Mouse (Mus musculus): ENCODE measurements around the gene Rab5c. TPM values are rescaled to one million over a fixed set of nuclear protein-coding genes. Genes with fewer than 3 reads are reported as not detected.

Rab5c gene
- polyA plus RNA-seq, 2 experiments: 57.4 to 109 TPM

DNA sequence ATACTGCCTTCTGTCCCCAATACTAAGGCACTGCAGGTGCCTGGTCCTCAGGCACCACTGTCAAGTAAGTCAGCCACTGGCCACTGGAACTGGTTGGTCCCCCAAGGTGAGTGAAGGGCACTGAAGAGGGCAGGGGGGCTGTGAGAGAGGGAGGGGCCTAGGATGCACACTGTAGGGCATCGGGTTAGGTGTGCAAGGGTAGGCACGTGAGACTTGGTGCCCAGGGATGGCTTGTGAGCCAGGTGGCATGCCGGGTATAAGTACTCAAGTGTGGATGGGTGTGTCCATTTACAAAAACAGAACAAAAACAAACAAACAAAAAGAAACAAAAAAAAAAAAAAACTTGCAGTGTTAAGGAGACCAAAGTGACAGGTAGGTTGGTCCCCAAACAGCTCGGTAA lies 49.6 kb downstream of the Rab5c start:
- Histone ChIP-seq H3K9ac (replicated peaks) (no peak overlapping the region), H3K9me3 (ENCODE audit: control insufficient read depth, low read length) (no peaks in the 10 kb centered on the region), H3K36me3 (replicated peaks; ENCODE audit: control insufficient read depth, insufficient read depth, low read depth) (no peaks in the 10 kb centered on the region), H3K27me3 (ENCODE audit: control insufficient read depth, insufficient read depth, low read length) (no peaks in the 10 kb centered on the region), H3K4me1 (replicated peaks; ENCODE audit: control insufficient read depth in 2 of 2, insufficient read depth in 2 of 2, low read length in 1 of 2) (no peaks in the 10 kb centered on the region; a peak in 1 of 4 replicates), H3K4me3 (ENCODE audit: insufficient read depth in 1 of 2, low read depth in 2 of 2, low read length in 2 of 2) (no peak overlapping the region), H3K27ac (no peak overlapping the region), H3K4me2 (ENCODE audit: low read depth) (no peak overlapping the region)
- DNase-seq (ENCODE audit: low read depth in 3 of 3, low spot score in 3 of 3): no peak
- no peak for ATAC-seq (ENCODE audit: insufficient read depth)
- TF ChIP-seq CTCF (IDR thresholded peaks at IDR 0.05; ENCODE audit: low read depth): no peak
- TF ChIP-seq EP300 (IDR thresholded peaks at IDR 0.05; ENCODE audit: low read depth): no peak
- 55% methylated on average over 4 of the region's 4 CpGs for WGBS (ENCODE audit: insufficient replicate concordance)

- H3K4me2 ChIP-seq (ENCODE audit: low read depth): no peak overlapping the region
- no peak overlapping the region for H3K4me3 ChIP-seq (ENCODE audit: insufficient read depth in 1 of 2, low read depth in 2 of 2, low read length in 2 of 2)
- WGBS (ENCODE audit: insufficient replicate concordance): 61% methylated on average over 7 of the region's 7 CpGs
- no peak overlapping the region for H3K27ac ChIP-seq
- TF ChIP-seq EP300 (IDR thresholded peaks at IDR 0.05; ENCODE audit: low read depth): no peak
- no peak for TF ChIP-seq CTCF (IDR thresholded peaks at IDR 0.05; ENCODE audit: low read depth)
- no peaks in the 10 kb centered on the region for H3K27me3 ChIP-seq (ENCODE audit: control insufficient read depth, insufficient read depth, low read length)
- H3K9me3 ChIP-seq (ENCODE audit: control insufficient read depth, low read length): no peaks in the 10 kb centered on the region
- H3K9ac ChIP-seq (replicated peaks): no peak overlapping the region
- DNase-seq (ENCODE audit: low read depth in 3 of 3, low spot score in 3 of 3): no peak
- no peaks in the 10 kb centered on the region for H3K36me3 ChIP-seq (replicated peaks; ENCODE audit: control insufficient read depth, insufficient read depth, low read depth)
- no peak for ATAC-seq (ENCODE audit: insufficient read depth)
- H3K4me1 ChIP-seq (replicated peaks; ENCODE audit: control insufficient read depth in 2 of 2, insufficient read depth in 2 of 2, low read length in 1 of 2): no peaks in the 10 kb centered on the region; a peak in 1 of 4 replicates
These were observed 50.8 kb downstream of the Rab5c start for GRCm38 (mm10) chr11:100687265-100687664.

DNA sequence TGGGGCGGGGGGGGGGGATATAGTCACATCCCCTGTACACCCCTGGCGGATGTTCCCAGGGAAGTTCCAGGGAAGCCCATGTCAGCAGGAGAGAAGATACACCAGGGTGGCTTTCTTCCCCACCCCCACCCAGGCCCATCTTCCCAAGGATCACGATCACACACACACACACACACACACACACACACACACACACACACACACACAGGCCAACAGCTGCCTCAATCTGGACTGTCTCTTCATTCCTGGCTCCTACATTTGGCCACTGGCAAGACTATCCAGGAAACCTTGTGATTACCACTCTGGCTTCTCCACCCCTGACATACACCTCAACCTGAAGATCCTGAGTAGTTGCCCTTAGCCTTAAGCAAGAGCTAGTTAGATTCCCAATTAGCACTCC lies 52.6 kb downstream of the Rab5c start:
- no peaks in the 10 kb centered on the region for H3K4me1 ChIP-seq (replicated peaks; ENCODE audit: control insufficient read depth in 2 of 2, insufficient read depth in 2 of 2, low read length in 1 of 2)
- H3K9me3 ChIP-seq (ENCODE audit: control insufficient read depth, low read length): no peaks in the 10 kb centered on the region
- ATAC-seq (ENCODE audit: insufficient read depth) (no peak), DNase-seq (ENCODE audit: low read depth in 3 of 3, low spot score in 3 of 3) (no peak)
- no peaks in the 10 kb centered on the region; the same call in 1 of the 2 replicates for H3K27me3 ChIP-seq (ENCODE audit: control insufficient read depth, insufficient read depth, low read length)
- WGBS (ENCODE audit: insufficient replicate concordance): 62% methylated on average over 3 of the region's 3 CpGs
- no peak overlapping the region for H3K27ac ChIP-seq
- H3K4me3 ChIP-seq (ENCODE audit: insufficient read depth in 1 of 2, low read depth in 2 of 2, low read length in 2 of 2): no peak overlapping the region
- no peak overlapping the region for H3K9ac ChIP-seq (replicated peaks)
- H3K36me3 ChIP-seq (replicated peaks; ENCODE audit: control insufficient read depth, insufficient read depth, low read depth): no peaks in the 10 kb centered on the region
- TF ChIP-seq EP300 (IDR thresholded peaks at IDR 0.05; ENCODE audit: low read depth): no peak
- no peak for TF ChIP-seq CTCF (IDR thresholded peaks at IDR 0.05; ENCODE audit: low read depth)
- no peak overlapping the region for H3K4me2 ChIP-seq (ENCODE audit: low read depth)

DNA sequence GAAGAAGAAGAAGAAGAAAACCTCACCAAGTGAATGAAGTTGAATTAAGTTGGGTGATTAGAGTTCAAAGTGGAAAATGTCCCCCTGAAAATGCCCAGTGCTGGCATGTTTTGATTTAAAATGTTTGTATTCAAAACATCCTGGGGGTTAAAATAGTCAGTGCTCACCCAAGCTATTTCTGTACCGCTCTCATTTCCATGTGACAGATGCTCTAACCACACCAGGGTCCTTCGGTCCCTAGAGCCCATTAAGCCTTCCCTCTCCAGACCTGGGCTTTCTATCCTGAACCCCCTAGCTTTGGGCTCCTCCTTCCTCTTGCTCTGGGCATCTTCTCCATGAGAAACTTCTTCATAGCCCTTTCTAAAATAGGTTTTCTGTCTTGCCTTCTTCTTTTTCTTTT lies 53.9 kb downstream of the Rab5c start:
- H3K27ac ChIP-seq: no peak overlapping the region
- no peak overlapping the region for H3K4me2 ChIP-seq (ENCODE audit: low read depth)
- DNase-seq (ENCODE audit: low read depth in 3 of 3, low spot score in 3 of 3) (no peak), ATAC-seq (ENCODE audit: insufficient read depth) (no peak)
- H3K27me3 ChIP-seq (ENCODE audit: control insufficient read depth, insufficient read depth, low read length): no peaks in the 10 kb centered on the region; the same call in 1 of the 2 replicates
- H3K9me3 ChIP-seq (ENCODE audit: control insufficient read depth, low read length): no peaks in the 10 kb centered on the region
- no peaks in the 10 kb centered on the region for H3K4me1 ChIP-seq (replicated peaks; ENCODE audit: control insufficient read depth in 2 of 2, insufficient read depth in 2 of 2, low read length in 1 of 2)
- H3K9ac ChIP-seq (replicated peaks): no peak overlapping the region
- WGBS (ENCODE audit: insufficient replicate concordance): 69% methylated on average over 2 of the region's 2 CpGs
- no peaks in the 10 kb centered on the region for H3K36me3 ChIP-seq (replicated peaks; ENCODE audit: control insufficient read depth, insufficient read depth, low read depth)
- no peak for TF ChIP-seq CTCF (IDR thresholded peaks at IDR 0.05; ENCODE audit: low read depth)
- no peak for TF ChIP-seq EP300 (IDR thresholded peaks at IDR 0.05; ENCODE audit: low read depth)
- no peak overlapping the region for H3K4me3 ChIP-seq (ENCODE audit: insufficient read depth in 1 of 2, low read depth in 2 of 2, low read length in 2 of 2)

GRCm38 (mm10) chr11:100682526-100682925 lies 55.5 kb downstream of the Rab5c start:
- H3K9ac ChIP-seq (replicated peaks): no peak overlapping the region
- H3K4me2 ChIP-seq (ENCODE audit: low read depth): no peak overlapping the region
- no peak overlapping the region for H3K27ac ChIP-seq
- no peaks in the 10 kb centered on the region for H3K36me3 ChIP-seq (replicated peaks; ENCODE audit: control insufficient read depth, insufficient read depth, low read depth)
- ATAC-seq (ENCODE audit: insufficient read depth): no peak
- no peaks in the 10 kb centered on the region for H3K4me1 ChIP-seq (replicated peaks; ENCODE audit: control insufficient read depth in 2 of 2, insufficient read depth in 2 of 2, low read length in 1 of 2)
- WGBS (ENCODE audit: insufficient replicate concordance): 57% methylated on average over 5 of the region's 5 CpGs
- no peak overlapping the region for H3K4me3 ChIP-seq (ENCODE audit: insufficient read depth in 1 of 2, low read depth in 2 of 2, low read length in 2 of 2)
- H3K27me3 ChIP-seq (ENCODE audit: control insufficient read depth, insufficient read depth, low read length): no peaks in the 10 kb centered on the region; the same call in 1 of the 2 replicates
- TF ChIP-seq EP300 (IDR thresholded peaks at IDR 0.05; ENCODE audit: low read depth) (no peak), CTCF (IDR thresholded peaks at IDR 0.05; ENCODE audit: low read depth) (no peak)
- H3K9me3 ChIP-seq (ENCODE audit: control insufficient read depth, low read length): no peaks in the 10 kb centered on the region
- no peak for DNase-seq (ENCODE audit: low read depth in 3 of 3, low spot score in 3 of 3)

Data from liver, embryonic 14.5 days (tissue).